In genomic region chr1:77532576-77533183, GRCm38 (mm10) we compare ENCODE assay signal across 22 mouse cellular contexts. TPM values are rescaled to one million over a fixed set of nuclear protein-coding genes. Genes with fewer than 3 reads are reported as not detected.
DNase-seq lines count a peak whose midpoint lies in the region; ATAC-seq and TF ChIP-seq lines count a peak whose summit lies in the region.
"Had no signal": no experiment of that assay in that cellular context is flagged by ENCODE, and none has a peak within 500 bp of the region (broad histone marks: within the 10 kb centered on the region; RNA-seq: fewer than 3 reads in every experiment).

No protein-coding gene starts in this region.

- no peak overlapping the region for H3K9ac ChIP-seq in hindbrain, embryonic 15.5 days
- no peak overlapping the region for H3K9ac ChIP-seq in hindbrain, embryonic 11.5 days (ENCODE audit: low read depth, low read length)
- H3K9ac ChIP-seq in forebrain, embryonic 14.5 days (ENCODE audit: low read length), result no peak overlapping the region
- H3K9ac ChIP-seq in neural tube, embryonic 13.5 days, result no peak overlapping the region
- H3K9ac ChIP-seq: heart, embryonic 15.5 days; limb, embryonic 15.5 days; liver, embryonic 15.5 days had no signal

- no peaks in the 10 kb centered on the region for H3K27me3 ChIP-seq in hindbrain, embryonic 15.5 days
- no peaks in the 10 kb centered on the region for H3K27me3 ChIP-seq in hindbrain, embryonic 11.5 days (ENCODE audit: control insufficient read depth, insufficient read depth, low read length)
- H3K27me3 ChIP-seq in forebrain, embryonic 14.5 days (replicated peaks; ENCODE audit: control insufficient read depth, insufficient read depth, low read length), result no peaks in the 10 kb centered on the region
- peaks cover 4% of the 10 kb centered on the region; the same call in 1 of the 2 replicates for H3K27me3 ChIP-seq in neural tube, embryonic 13.5 days
- H3K27me3 ChIP-seq: heart, embryonic 15.5 days; limb, embryonic 15.5 days; liver, embryonic 15.5 days had no signal

- no peak for DNase-seq in hindbrain, embryonic 11.5 days (ENCODE audit: low spot score)
- DNase-seq in brain, embryonic 14.5 days (ENCODE audit: low read depth), result peak; percentile 86
- DNase-seq in forebrain, embryonic 14.5 days (ENCODE audit: low spot score), result peak; percentile 73
- DNase-seq in lung, adult 18-20 months, result no peak
- no peak for DNase-seq in right cerebral cortex, postnatal 4 days
- DNase-seq: adrenal gland, postnatal 25 days; cerebellum, adult 11 months; gastrocnemius, adult 2 months; heart, postnatal 36 days; layer of hippocampus, adult 9-11 months; thymus, adult 2 months; thymus, postnatal 4 days had no signal

- no peak for TF ChIP-seq POLR2A in brain, embryonic 14.5 days (IDR thresholded peaks at IDR 0.05; ENCODE audit: borderline replicate concordance, extremely low read depth, insufficient read depth, insufficient read length, poor library complexity, severe bottlenecking)

- H3K36me3 ChIP-seq in hindbrain, embryonic 15.5 days, result no peaks in the 10 kb centered on the region
- H3K36me3 ChIP-seq in hindbrain, embryonic 11.5 days (ENCODE audit: control insufficient read depth, insufficient read depth, low read length), result no peaks in the 10 kb centered on the region
- no peaks in the 10 kb centered on the region for H3K36me3 ChIP-seq in forebrain, embryonic 14.5 days (ENCODE audit: control insufficient read depth, insufficient read depth, low read length)
- no peaks in the 10 kb centered on the region for H3K36me3 ChIP-seq in neural tube, embryonic 13.5 days
- H3K36me3 ChIP-seq: heart, embryonic 15.5 days; limb, embryonic 15.5 days; liver, embryonic 15.5 days had no signal

- H3K27ac ChIP-seq in hindbrain, embryonic 15.5 days (replicated peaks), result no peak overlapping the region
- H3K27ac ChIP-seq in hindbrain, embryonic 11.5 days (ENCODE audit: low read depth, low read length), result no peak overlapping the region
- H3K27ac ChIP-seq in forebrain, embryonic 14.5 days (ENCODE audit: low read depth, low read length), result peak overlapping the region; percentile 67; the same call in 1 of the 2 replicates
- no peak overlapping the region for H3K27ac ChIP-seq in neural tube, embryonic 13.5 days (replicated peaks)
- H3K27ac ChIP-seq: gastrocnemius, adult 2 months; heart, embryonic 15.5 days; kidney, postnatal 0 days; left cerebral cortex, adult 2 months; limb, embryonic 15.5 days; liver, embryonic 15.5 days; macrophage; stomach, postnatal 0 days had no signal

- H3K4me1 ChIP-seq in hindbrain, embryonic 15.5 days (replicated peaks), result peaks cover 11% of the 10 kb centered on the region
- H3K4me1 ChIP-seq in hindbrain, embryonic 11.5 days (replicated peaks; ENCODE audit: control insufficient read depth, insufficient read depth, low read length), result no peaks in the 10 kb centered on the region
- H3K4me1 ChIP-seq in forebrain, embryonic 14.5 days (ENCODE audit: control insufficient read depth, insufficient read depth, low read length), result peaks cover 15% of the 10 kb centered on the region
- peaks cover 12% of the 10 kb centered on the region for H3K4me1 ChIP-seq in neural tube, embryonic 13.5 days (replicated peaks)
- H3K4me1 ChIP-seq: heart, embryonic 15.5 days; limb, embryonic 15.5 days; liver, embryonic 15.5 days had no signal

- 27% methylated on average over 6 of the region's 6 CpGs for WGBS in hindbrain, embryonic 15.5 days
- 45% methylated on average over 6 of the region's 6 CpGs for WGBS in hindbrain, embryonic 11.5 days
- 7% methylated on average over 6 of the region's 6 CpGs for WGBS in forebrain, embryonic 14.5 days
- WGBS in neural tube, embryonic 13.5 days, result 25% methylated on average over 6 of the region's 6 CpGs

- H3K9me3 ChIP-seq in hindbrain, embryonic 15.5 days, result no peaks in the 10 kb centered on the region
- no peaks in the 10 kb centered on the region for H3K9me3 ChIP-seq in hindbrain, embryonic 11.5 days (ENCODE audit: control insufficient read depth, low read length)
- no peaks in the 10 kb centered on the region for H3K9me3 ChIP-seq in forebrain, embryonic 14.5 days (replicated peaks; ENCODE audit: control insufficient read depth, low read length)
- H3K9me3 ChIP-seq in neural tube, embryonic 13.5 days, result no peaks in the 10 kb centered on the region
- H3K9me3 ChIP-seq: heart, embryonic 15.5 days; limb, embryonic 15.5 days; liver, embryonic 15.5 days had no signal

- peak overlapping the region; percentile 26 for H3K4me2 ChIP-seq in hindbrain, embryonic 15.5 days
- no peak overlapping the region for H3K4me2 ChIP-seq in hindbrain, embryonic 11.5 days (replicated peaks; ENCODE audit: low read depth, low read length)
- H3K4me2 ChIP-seq in forebrain, embryonic 14.5 days (ENCODE audit: low read length), result peak overlapping the region; percentile 25
- H3K4me2 ChIP-seq in neural tube, embryonic 13.5 days, result no peak overlapping the region
- H3K4me2 ChIP-seq: heart, embryonic 15.5 days; limb, embryonic 15.5 days; liver, embryonic 15.5 days had no signal

- no peak overlapping the region for H3K4me3 ChIP-seq in hindbrain, embryonic 15.5 days
- H3K4me3 ChIP-seq in hindbrain, embryonic 11.5 days (ENCODE audit: low read depth, low read length), result no peak overlapping the region
- H3K4me3 ChIP-seq in forebrain, embryonic 14.5 days (ENCODE audit: low read depth, low read length), result no peak overlapping the region
- no peak overlapping the region for H3K4me3 ChIP-seq in neural tube, embryonic 13.5 days
- H3K4me3 ChIP-seq: gastrocnemius, adult 2 months; heart, embryonic 15.5 days; left cerebral cortex, adult 2 months; limb, embryonic 15.5 days; liver, embryonic 15.5 days had no signal

- ATAC-seq in hindbrain, embryonic 15.5 days (ENCODE audit: low FRiP score, low read depth), result 0 out of 2 replicates have a peak, but pooled peaks have one; percentile 23
- ATAC-seq in hindbrain, embryonic 11.5 days (ENCODE audit: low FRiP score), result no peak
- peak; percentile 56 for ATAC-seq in forebrain, embryonic 14.5 days
- peak; percentile 32 for ATAC-seq in neural tube, embryonic 13.5 days (ENCODE audit: low read depth)
- ATAC-seq: CD4-positive, CD25-positive, alpha-beta regulatory T cell, adult 4 months had no signal

- TF ChIP-seq CTCF in brain, embryonic 14.5 days (IDR thresholded peaks at IDR 0.05; ENCODE audit: borderline replicate concordance, extremely low read depth, insufficient read depth, insufficient read length), result no peak

RNA-seq across cellular contexts. Expression of gene Epha4, which starts 17.8 kb away (rescaled TPM):
- polyA plus RNA-seq in hindbrain, embryonic 15.5 days (2015; fragmentation: Nextera tagmentation; extraction: Ambion mirVana), result 37.9 and 49.8 TPM in 2 replicates
- 25.9 and 28.0 TPM in 2 replicates for polyA plus RNA-seq in hindbrain, embryonic 11.5 days (2014; fragmentation: Nextera tagmentation; extraction: Ambion mirVana)
- polyA plus RNA-seq in brain, embryonic 14.5 days (2012; rRNA removed), result 56.5 and 61.0 TPM in 2 replicates
- polyA plus RNA-seq in forebrain, embryonic 14.5 days (2014; fragmentation: Nextera tagmentation; extraction: Ambion mirVana), result 85.7 and 89.1 TPM in 2 replicates
- 27.0 and 29.0 TPM in 2 replicates for polyA plus RNA-seq in neural tube, embryonic 13.5 days (2015; fragmentation: Nextera tagmentation; extraction: Ambion mirVana)
- polyA plus RNA-seq: macrophage had no signal

Comparison
In these comparisons a context has a peak if more than half of its experiments do, and no peak if none do; other contexts are left out.
1. H3K4me2 ChIP-seq: peak in hindbrain, embryonic 15.5 days (single experiment) and forebrain, embryonic 14.5 days (single experiment); none in hindbrain, embryonic 11.5 days (single experiment) and neural tube, embryonic 13.5 days (single experiment).
2. DNase-seq: peak in brain, embryonic 14.5 days (single experiment) and forebrain, embryonic 14.5 days (single experiment); none in hindbrain, embryonic 11.5 days (single experiment), lung, adult 18-20 months (0 of 2) and right cerebral cortex, postnatal 4 days (single experiment).